Mouse (Mus musculus): ENCODE measurements around the gene Hmgb1.

- TF ChIP-seq POLR2A (IDR thresholded peaks at IDR 0.05; ENCODE audit: control insufficient read depth, extremely low read depth, insufficient read depth, low read length, poor library complexity) (no peak), CTCF (IDR thresholded peaks at IDR 0.05; ENCODE audit: borderline replicate concordance, control insufficient read depth, extremely low read depth, insufficient read depth, low read length, poor library complexity) (no peak)
Measured at GRCm38 (mm10) chr5:149113439-149113838, 70.8 kb downstream of the Hmgb1 start.

Data from thymus, adult 2 months (tissue).